Mouse (Mus musculus) CH12.LX (cell line): ENCODE results near the gene Btnl6. TPM values are rescaled to one million over a fixed set of nuclear protein-coding genes. Genes with fewer than 3 reads are reported as not detected.
A peak's percentile ranks its signal among the peaks of the same experiment; 100 is the strongest.

Source experiments
- DNase-seq: peaks from one replicate; pipeline ENCODE4 v3.0.0-alpha.2; 2013; ENCODE audit errors: extremely low read depth
- H3K27ac ChIP-seq: 2 replicates; pipeline ENCODE4 v1.5.1; 2012; ENCODE audit warnings: low read depth, mild to moderate bottlenecking, control low read depth, moderate library complexity; ENCODE audit not compliant: insufficient read depth
- H3K27me3 ChIP-seq: replicated peaks from 2 replicates; pipeline ENCODE3; 2012; ENCODE audit warnings: inconsistent platforms
- H3K36me3 ChIP-seq, 2 experiments: replicated peaks in 1 of 2; 2 replicates each; pipeline versions ENCODE3 to v1.6.1; 2012; ENCODE audit warnings: inconsistent platforms in 1 of 2, low read length in 1 of 2, mild to moderate bottlenecking in 1 of 2, mixed read lengths in 1 of 2, moderate library complexity in 1 of 2; ENCODE audit not compliant: control insufficient read depth in 1 of 2, insufficient read depth in 1 of 2
- H3K4me1 ChIP-seq, 2 experiments: 2 replicates each; pipeline ENCODE4 v1.6.1; 2012; ENCODE audit warnings: inconsistent platforms in 1 of 2, moderate library complexity in 1 of 2; ENCODE audit not compliant: insufficient read depth in 2 of 2, control insufficient read depth in 1 of 2
- H3K4me2 ChIP-seq: 2 replicates; pipeline ENCODE4 v1.6.1; 2012; ENCODE audit warnings: low read depth, mild to moderate bottlenecking, control low read depth; ENCODE audit not compliant: poor library complexity, insufficient read depth, severe bottlenecking
- H3K4me3 ChIP-seq, 3 experiments: fragments of 150-350 bp in 1 of 3; sonication (generic) in 1 of 3; replicated peaks in 1 of 3; 2 replicates each; pipeline versions ENCODE3 to v1.5.1; 2011 to 2012; ENCODE audit warnings: low read depth in 2 of 3, low read length in 2 of 3, mild to moderate bottlenecking in 2 of 3, moderate library complexity in 2 of 3, control low read depth in 1 of 3, improper control_type of control experiment in 1 of 3, inconsistent platforms in 1 of 3, mixed read lengths in 1 of 3; ENCODE audit not compliant: poor library complexity in 1 of 3
- H3K79me2 ChIP-seq: replicated peaks from 2 replicates; pipeline ENCODE4 v1.6.1; 2012; ENCODE audit warnings: mild to moderate bottlenecking, moderate library complexity; ENCODE audit not compliant: control insufficient read depth, poor library complexity, insufficient read depth, severe bottlenecking; ENCODE audit errors: extremely low read depth
- H3K9ac ChIP-seq: 2 replicates; pipeline ENCODE4 v1.6.1; 2012; ENCODE audit warnings: low read depth, mild to moderate bottlenecking, control low read depth, moderate library complexity; ENCODE audit not compliant: insufficient read depth
- H3K9me3 ChIP-seq: replicated peaks from 2 replicates; pipeline ENCODE3; 2012; ENCODE audit warnings: low read length, inconsistent platforms, mixed read lengths
- CHD1 ChIP-seq: IDR thresholded peaks from 2 replicates; pipeline ENCODE4 v1.6.1; 2012; ENCODE audit warnings: low read depth, low read length, improper control_type of control experiment, inconsistent platforms
- CHD2 ChIP-seq: IDR thresholded peaks from 2 replicates; pipeline ENCODE4 v1.6.1; 2011; ENCODE audit warnings: low read length, improper control_type of control experiment
- CTCF ChIP-seq, 2 experiments: IDR thresholded peaks in 1 of 2; conservative IDR thresholded peaks in 1 of 2; 2 replicates each; pipeline ENCODE4 v1.5.1; 2011 to 2012; ENCODE audit warnings: low read depth in 2 of 2, low read length in 2 of 2, improper control_type of control experiment in 1 of 2, inconsistent platforms in 1 of 2, mild to moderate bottlenecking in 1 of 2, moderate library complexity in 1 of 2
- ELF1 ChIP-seq: IDR thresholded peaks from 2 replicates; pipeline ENCODE4 v1.6.1; 2014; ENCODE audit warnings: low read depth, mild to moderate bottlenecking, inconsistent platforms, low read length, improper control_type of control experiment
- EP300 ChIP-seq: IDR thresholded peaks from 2 replicates; pipeline ENCODE4 v1.6.1; 2011; ENCODE audit warnings: low read length, improper control_type of control experiment
- ETS1 ChIP-seq: conservative IDR thresholded peaks from 2 replicates; pipeline ENCODE4 v1.6.1; 2012; ENCODE audit warnings: low read depth, mild to moderate bottlenecking, inconsistent platforms, low read length, improper control_type of control experiment, moderate library complexity
- IRF4 ChIP-seq: IDR thresholded peaks from 2 replicates; pipeline ENCODE4 v1.6.1; 2014; ENCODE audit warnings: low read depth, mild to moderate bottlenecking, inconsistent platforms, low read length, improper control_type of control experiment
- JUN ChIP-seq: IDR thresholded peaks from 2 replicates; pipeline ENCODE4 v1.6.1; 2011; ENCODE audit warnings: low read depth, mild to moderate bottlenecking, low read length, improper control_type of control experiment, moderate library complexity; ENCODE audit not compliant: insufficient read depth
- MAFK ChIP-seq: IDR thresholded peaks from 2 replicates; pipeline ENCODE4 v1.6.1; 2011; ENCODE audit warnings: low read length, improper control_type of control experiment; ENCODE audit not compliant: insufficient replicate concordance
- MAX ChIP-seq: IDR thresholded peaks from 2 replicates; pipeline ENCODE4 v1.6.1; 2011; ENCODE audit warnings: low read length, improper control_type of control experiment
- MEF2A ChIP-seq: IDR thresholded peaks from 2 replicates; pipeline ENCODE4 v1.6.1; 2014; ENCODE audit warnings: low read depth, mild to moderate bottlenecking, inconsistent platforms, low read length, improper control_type of control experiment, borderline replicate concordance
- NRF1 ChIP-seq: IDR thresholded peaks from 2 replicates; pipeline ENCODE4 v1.6.1; 2014; ENCODE audit warnings: low read depth, mild to moderate bottlenecking, inconsistent platforms, low read length, improper control_type of control experiment, moderate library complexity
- PAX5 ChIP-seq: IDR thresholded peaks from 2 replicates; pipeline ENCODE4 v1.6.1; 2012; ENCODE audit warnings: low read length, inconsistent platforms, mixed read lengths
- RAD21 ChIP-seq: IDR thresholded peaks from 2 replicates; pipeline ENCODE4 v1.6.1; 2011; ENCODE audit warnings: low read depth, mild to moderate bottlenecking, low read length, improper control_type of control experiment, moderate library complexity
- SIN3A ChIP-seq: IDR thresholded peaks from 2 replicates; pipeline ENCODE4 v1.6.1; 2012; ENCODE audit warnings: low read length, improper control_type of control experiment, inconsistent platforms
- SMC3 ChIP-seq: IDR thresholded peaks from 2 replicates; pipeline ENCODE4 v1.6.1; 2011; ENCODE audit warnings: low read depth, low read length, improper control_type of control experiment
- TCF12 ChIP-seq: IDR thresholded peaks from 2 replicates; pipeline ENCODE4 v1.6.1; 2014; ENCODE audit warnings: low read depth, mild to moderate bottlenecking, inconsistent platforms, low read length, improper control_type of control experiment
- USF1 ChIP-seq: IDR thresholded peaks from 2 replicates; pipeline ENCODE4 v1.6.1; 2014; ENCODE audit warnings: low read depth, mild to moderate bottlenecking, inconsistent platforms, low read length, improper control_type of control experiment
- ZC3H11A ChIP-seq: IDR thresholded peaks from 2 replicates; pipeline ENCODE4 v1.6.1; 2012; ENCODE audit warnings: low read depth, mild to moderate bottlenecking, inconsistent platforms, low read length, improper control_type of control experiment
- ZKSCAN1 ChIP-seq: IDR thresholded peaks from 2 replicates; pipeline ENCODE4 v1.6.1; 2012; ENCODE audit warnings: low read depth, inconsistent platforms, low read length, improper control_type of control experiment, borderline replicate concordance
- dilution Hi-C: fragments of 300-500 bp; cut with MboI; formaldehyde crosslinking; loops from 2 replicates; pipeline ENCODE4 v1.14.3; 2020; ENCODE audit warnings: low sequenced_read_pairs; ENCODE audit not compliant: extremely low pct_unique_long_range_greater_than_20kb, extremely low pct_ligation_motif_present
- in situ Hi-C: fragments of 300-500 bp; cut with MboI; formaldehyde crosslinking; loops from 3 replicates; pipeline ENCODE4 v1.14.3; 2019; ENCODE audit warnings: low sequenced_read_pairs, low pct_ligation_motif_present, low pct_unique_long_range_greater_than_20kb, mixed read lengths
- polyA plus RNA-seq: library from polyadenylated mRNA; unstranded; fragments of >175 nt; gene quantifications from 2 replicates; pipeline ENCODE4 v1.2.1, GENCODE M21; 2012; ENCODE audit warnings: low read depth; ENCODE audit not compliant: insufficient read length
- total RNA-seq, 2 experiments: library from RNA; depleted of rRNA; stranded (reverse); fragments of 300-350 nt in 1 of 2; fragments of >200 nt in 1 of 2; gene quantifications; 2 replicates each; pipeline ENCODE4 v1.2.3; 2012 to 2014

Btnl6 gene
- total and polyA plus RNA-seq, 3 experiments: not detected

DNA sequence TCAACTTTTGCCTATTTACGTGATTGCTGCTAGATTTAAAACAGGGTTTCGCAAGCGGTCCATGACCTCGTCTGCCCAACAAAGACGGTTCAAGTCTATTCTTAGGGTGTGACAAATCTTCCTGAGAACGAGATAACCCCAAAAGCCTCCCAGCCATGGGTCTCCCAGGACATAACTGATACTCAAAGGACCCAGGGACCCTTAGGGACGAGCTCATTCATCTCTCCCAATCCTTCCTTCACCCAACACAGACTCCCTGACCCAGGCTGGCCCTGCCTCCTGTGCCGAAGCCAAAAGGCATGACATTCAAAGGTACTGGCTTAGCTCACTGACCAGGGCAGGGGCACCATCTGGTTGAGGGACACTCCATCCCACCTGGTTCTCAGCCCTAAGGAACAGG, 39.3 kb upstream of the Btnl6 start:
- H3K4me2 ChIP-seq: no peak overlapping the region
- DNase-seq: no peak
- no peaks in the 10 kb centered on the region for H3K9me3 ChIP-seq
- peaks cover 0 to 36% of the 10 kb centered on the region in 2 experiments for H3K36me3 ChIP-seq
- no peaks in the 10 kb centered on the region for H3K79me2 ChIP-seq
- no peaks in the 10 kb centered on the region for H3K27me3 ChIP-seq
- dilution Hi-C loops: no loop called here
- H3K4me1 ChIP-seq: peaks cover 0 to 7% of the 10 kb centered on the region in 2 experiments; a peak in 2 of 4 replicates
- no peak for TF ChIP-seq ELF1
- TF ChIP-seq CTCF (conservative IDR thresholded peaks at IDR 0.05 in 1 of 2, IDR thresholded peaks at IDR 0.05 in 1 of 2; ENCODE audit: low read depth in 2 of 2, low read length in 2 of 2): no peak
- no peak for TF ChIP-seq ZKSCAN1
- no peak for TF ChIP-seq NRF1
- TF ChIP-seq MAX: no peak
- no peak for TF ChIP-seq CHD2
- no peak for TF ChIP-seq ZC3H11A
- no peak for TF ChIP-seq PAX5
- TF ChIP-seq IRF4: no peak
- no peak for TF ChIP-seq MAFK
- no peak for TF ChIP-seq SMC3
- no peak for TF ChIP-seq SIN3A
- no peak for TF ChIP-seq EP300
- no peak for TF ChIP-seq ETS1
- no peak for TF ChIP-seq JUN
- no peak for TF ChIP-seq USF1
- TF ChIP-seq MEF2A: no peak
- H3K4me3 ChIP-seq: no peak overlapping the region
- H3K27ac ChIP-seq: no peak overlapping the region
- no peak overlapping the region for H3K9ac ChIP-seq
- in situ Hi-C loops: loop anchor here (10.0 kb wide), 2 partner anchors 112 to 312 kb away; no protein-coding TSS in a partner anchor

DNA sequence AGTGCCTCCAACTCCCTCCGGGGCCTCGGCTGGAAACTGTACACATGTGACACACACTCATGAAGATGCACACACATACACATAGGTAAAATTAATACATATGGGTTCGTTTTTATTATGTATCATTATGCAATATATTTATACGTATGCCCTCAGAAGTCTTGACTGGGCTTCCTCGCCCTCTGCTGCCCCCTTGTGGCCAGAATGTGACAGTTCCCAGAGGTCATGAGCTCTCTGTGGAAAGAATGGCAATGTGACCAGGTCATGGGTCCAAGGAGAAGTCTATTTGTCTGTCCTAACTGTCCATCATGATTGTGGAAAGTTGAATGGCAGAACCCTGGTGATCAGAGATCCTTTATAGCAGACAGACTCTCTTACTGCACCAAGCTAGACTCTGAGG, 38.3 kb upstream of the Btnl6 start:
- in situ Hi-C loops (loop anchor here (10.0 kb wide), 2 partner anchors 111 to 311 kb away; no protein-coding TSS in a partner anchor), dilution Hi-C loops (no loop called here)
- no peak overlapping the region for H3K4me2 ChIP-seq
- no peak overlapping the region for H3K27ac ChIP-seq
- no peaks in the 10 kb centered on the region for H3K4me1 ChIP-seq
- H3K4me3 ChIP-seq: no peak overlapping the region
- peaks cover 0 to 36% of the 10 kb centered on the region in 2 experiments for H3K36me3 ChIP-seq
- H3K79me2 ChIP-seq: no peaks in the 10 kb centered on the region
- peak; percentile 74 for DNase-seq
- no peaks in the 10 kb centered on the region for H3K27me3 ChIP-seq
- TF ChIP-seq SMC3: peak; percentile 85
- no peak for TF ChIP-seq TCF12
- peak; percentile 76 for TF ChIP-seq RAD21
- peak; percentile 87 to 92 for TF ChIP-seq CTCF (conservative IDR thresholded peaks at IDR 0.05 in 1 of 2, IDR thresholded peaks at IDR 0.05 in 1 of 2; ENCODE audit: low read depth in 2 of 2, low read length in 2 of 2)
- TF ChIP-seq ZC3H11A: 0 out of 2 replicates have a peak, but pooled peaks have one; percentile 59
- no peak for TF ChIP-seq CHD1
- H3K9me3 ChIP-seq: no peaks in the 10 kb centered on the region
- H3K9ac ChIP-seq: no peak overlapping the region
